Mouse (Mus musculus): Measurements from ENCODE around the gene Gen1. TPM values are rescaled to one million over a fixed set of nuclear protein-coding genes. Genes with fewer than 3 reads are reported as not detected.

The Gen1 gene
- 8.0 and 8.4 TPM in 2 replicates for polyA plus RNA-seq (2015; fragmentation: Nextera tagmentation; extraction: Ambion mirVana)

- under 1% methylated on average over 76 of the region's 83 CpGs for WGBS (ENCODE audit: insufficient replicate concordance)
- no peaks in the 10 kb centered on the region for H3K9me3 ChIP-seq (replicated peaks; ENCODE audit: control insufficient read depth, low read length)
- H3K27ac ChIP-seq (ENCODE audit: low read length): peak within 1 kb of the TSS; percentile 97
- H3K9ac ChIP-seq (ENCODE audit: low read depth, low read length): peak within 1 kb of the TSS; percentile 97
- H3K36me3 ChIP-seq (ENCODE audit: control insufficient read depth, insufficient read depth): no peaks in the 10 kb centered on the region
- peaks cover 13% of the 10 kb centered on the region for H3K4me1 ChIP-seq (ENCODE audit: control insufficient read depth, low read depth, low read length)
- H3K27me3 ChIP-seq (ENCODE audit: control insufficient read depth, insufficient read depth, low read depth, low read length): no peaks in the 10 kb centered on the region
- peak within 1 kb of the TSS; percentile 84 for H3K4me2 ChIP-seq (ENCODE audit: low read depth, low read length)
- peak; percentile 96 for ATAC-seq (ENCODE audit: low read depth)
- H3K4me3 ChIP-seq (ENCODE audit: low read depth, low read length): peak within 1 kb of the TSS; percentile 80
Measured at GRCm38 (mm10) chr12:11265382-11266281, at the start of gene Gen1, which contains the start of gene Smc6. Gene Gen1 (minus strand): TSS chr12:11265801. Gene Smc6 (plus strand): TSS chr12:11265886.

- Histone ChIP-seq H3K4me2 (ENCODE audit: low read depth, low read length) (no peak overlapping the region), H3K27ac (ENCODE audit: low read length) (no peak overlapping the region), H3K4me1 (ENCODE audit: control insufficient read depth, low read depth, low read length) (no peaks in the 10 kb centered on the region), H3K4me3 (ENCODE audit: low read depth, low read length) (no peak overlapping the region), H3K36me3 (ENCODE audit: control insufficient read depth, insufficient read depth) (peaks cover 20% of the 10 kb centered on the region), H3K9ac (ENCODE audit: low read depth, low read length) (no peak overlapping the region), H3K27me3 (ENCODE audit: control insufficient read depth, insufficient read depth, low read depth, low read length) (no peaks in the 10 kb centered on the region), H3K9me3 (replicated peaks; ENCODE audit: control insufficient read depth, low read length) (no peaks in the 10 kb centered on the region)
- WGBS (ENCODE audit: insufficient replicate concordance): 58% methylated on average over 1 of the region's 1 CpGs
- ATAC-seq (ENCODE audit: low read depth): no peak
Measured at GRCm38 (mm10) chr12:11313840-11314239, 48.2 kb upstream of the Gen1 start.

GRCm38 (mm10) chr12:11311106-11311505 is 45.5 kb upstream of the Gen1 start:
- no peak overlapping the region for H3K27ac ChIP-seq (ENCODE audit: low read length)
- H3K27me3 ChIP-seq (ENCODE audit: control insufficient read depth, insufficient read depth, low read depth, low read length): no peaks in the 10 kb centered on the region
- no peak overlapping the region for H3K4me2 ChIP-seq (ENCODE audit: low read depth, low read length)
- peaks cover 33% of the 10 kb centered on the region for H3K36me3 ChIP-seq (ENCODE audit: control insufficient read depth, insufficient read depth)
- no peak overlapping the region for H3K4me3 ChIP-seq (ENCODE audit: low read depth, low read length)
- H3K9ac ChIP-seq (ENCODE audit: low read depth, low read length): no peak overlapping the region
- H3K9me3 ChIP-seq (replicated peaks; ENCODE audit: control insufficient read depth, low read length): no peaks in the 10 kb centered on the region
- no peaks in the 10 kb centered on the region for H3K4me1 ChIP-seq (ENCODE audit: control insufficient read depth, low read depth, low read length)
- no peak for ATAC-seq (ENCODE audit: low read depth)
- WGBS (ENCODE audit: insufficient replicate concordance): 93% methylated on average over 2 of the region's 2 CpGs

GRCm38 (mm10) chr12:11306753-11307645 is 41.4 kb upstream of the Gen1 start:
- Histone ChIP-seq H3K4me2 (ENCODE audit: low read depth, low read length) (no peak overlapping the region), H3K9ac (ENCODE audit: low read depth, low read length) (no peak overlapping the region), H3K9me3 (replicated peaks; ENCODE audit: control insufficient read depth, low read length) (no peaks in the 10 kb centered on the region), H3K36me3 (ENCODE audit: control insufficient read depth, insufficient read depth) (peaks cover 26% of the 10 kb centered on the region), H3K27ac (ENCODE audit: low read length) (no peak overlapping the region), H3K4me1 (ENCODE audit: control insufficient read depth, low read depth, low read length) (no peaks in the 10 kb centered on the region), H3K4me3 (ENCODE audit: low read depth, low read length) (no peak overlapping the region), H3K27me3 (ENCODE audit: control insufficient read depth, insufficient read depth, low read depth, low read length) (no peaks in the 10 kb centered on the region)
- ATAC-seq (ENCODE audit: low read depth): no peak
- WGBS (ENCODE audit: insufficient replicate concordance): 85% methylated on average over 8 of the region's 8 CpGs

- H3K4me3 ChIP-seq (ENCODE audit: low read depth, low read length): no peak overlapping the region
- H3K36me3 ChIP-seq (ENCODE audit: control insufficient read depth, insufficient read depth): peaks cover 22% of the 10 kb centered on the region
- H3K9ac ChIP-seq (ENCODE audit: low read depth, low read length): no peak overlapping the region
Measured at GRCm38 (mm10) chr12:11300858-11301257, 35.3 kb upstream of the Gen1 start.

GRCm38 (mm10) chr12:11286382-11286781 is 20.8 kb upstream of the Gen1 start:
- no peaks in the 10 kb centered on the region for H3K4me1 ChIP-seq (ENCODE audit: control insufficient read depth, low read depth, low read length)
- H3K4me2 ChIP-seq (ENCODE audit: low read depth, low read length): no peak overlapping the region
- no peaks in the 10 kb centered on the region for H3K27me3 ChIP-seq (ENCODE audit: control insufficient read depth, insufficient read depth, low read depth, low read length)
- no peak overlapping the region for H3K27ac ChIP-seq (ENCODE audit: low read length)
- 89% methylated on average over 2 of the region's 2 CpGs for WGBS (ENCODE audit: insufficient replicate concordance)
- H3K9ac ChIP-seq (ENCODE audit: low read depth, low read length): no peak overlapping the region
- no peak overlapping the region for H3K4me3 ChIP-seq (ENCODE audit: low read depth, low read length)
- H3K36me3 ChIP-seq (ENCODE audit: control insufficient read depth, insufficient read depth): peaks cover 45% of the 10 kb centered on the region
- ATAC-seq (ENCODE audit: low read depth): no peak
- no peaks in the 10 kb centered on the region for H3K9me3 ChIP-seq (replicated peaks; ENCODE audit: control insufficient read depth, low read length)

More at GRCm38 (mm10) chr12:11300858-11301257, 35.3 kb upstream of the Gen1 start:
- ATAC-seq (ENCODE audit: low read depth): no peak
- H3K27ac ChIP-seq (ENCODE audit: low read length): no peak overlapping the region
- WGBS (ENCODE audit: insufficient replicate concordance): 81% methylated on average over 1 of the region's 1 CpGs
- no peak overlapping the region for H3K4me2 ChIP-seq (ENCODE audit: low read depth, low read length)
- no peaks in the 10 kb centered on the region for H3K9me3 ChIP-seq (replicated peaks; ENCODE audit: control insufficient read depth, low read length)
- no peaks in the 10 kb centered on the region for H3K4me1 ChIP-seq (ENCODE audit: control insufficient read depth, low read depth, low read length)
- H3K27me3 ChIP-seq (ENCODE audit: control insufficient read depth, insufficient read depth, low read depth, low read length): no peaks in the 10 kb centered on the region

- H3K36me3 ChIP-seq (ENCODE audit: control insufficient read depth, insufficient read depth): peaks cover 43% of the 10 kb centered on the region
- no peak overlapping the region for H3K4me2 ChIP-seq (ENCODE audit: low read depth, low read length)
- no peak for ATAC-seq (ENCODE audit: low read depth)
- no peaks in the 10 kb centered on the region for H3K27me3 ChIP-seq (ENCODE audit: control insufficient read depth, insufficient read depth, low read depth, low read length)
- WGBS (ENCODE audit: insufficient replicate concordance): 91% methylated on average over 2 of the region's 2 CpGs
- H3K4me1 ChIP-seq (ENCODE audit: control insufficient read depth, low read depth, low read length): no peaks in the 10 kb centered on the region
- no peak overlapping the region for H3K27ac ChIP-seq (ENCODE audit: low read length)
- H3K4me3 ChIP-seq (ENCODE audit: low read depth, low read length): no peak overlapping the region
- no peak overlapping the region for H3K9ac ChIP-seq (ENCODE audit: low read depth, low read length)
- no peaks in the 10 kb centered on the region for H3K9me3 ChIP-seq (replicated peaks; ENCODE audit: control insufficient read depth, low read length)
Measured at GRCm38 (mm10) chr12:11281584-11281983, 16.0 kb upstream of the Gen1 start.

- Histone ChIP-seq H3K27ac (ENCODE audit: low read length) (no peak overlapping the region), H3K9ac (ENCODE audit: low read depth, low read length) (no peak overlapping the region), H3K9me3 (replicated peaks; ENCODE audit: control insufficient read depth, low read length) (no peaks in the 10 kb centered on the region), H3K4me2 (ENCODE audit: low read depth, low read length) (no peak overlapping the region), H3K4me3 (ENCODE audit: low read depth, low read length) (no peak overlapping the region), H3K4me1 (ENCODE audit: control insufficient read depth, low read depth, low read length) (no peaks in the 10 kb centered on the region), H3K36me3 (ENCODE audit: control insufficient read depth, insufficient read depth) (peaks cover 31% of the 10 kb centered on the region), H3K27me3 (ENCODE audit: control insufficient read depth, insufficient read depth, low read depth, low read length) (no peaks in the 10 kb centered on the region)
- ATAC-seq (ENCODE audit: low read depth): no peak
- 79% methylated on average over 3 of the region's 3 CpGs for WGBS (ENCODE audit: insufficient replicate concordance)
Measured at GRCm38 (mm10) chr12:11279886-11280285, 14.3 kb upstream of the Gen1 start.

All from liver, embryonic 16.5 days (tissue).